Mouse (Mus musculus) C2C12 (cell line): ENCODE data around the gene Cep41.

Experiments used
- CEBPB ChIP-seq: IDR thresholded peaks from one replicate; pipeline ENCODE4 v1.6.1; 2011; ENCODE audit warnings: low read depth, mild to moderate bottlenecking, control low read depth, moderate library complexity
- CTCF ChIP-seq: IDR thresholded peaks from one replicate; pipeline ENCODE4 v1.5.1; 2011; ENCODE audit not compliant: control insufficient read depth, insufficient read depth, insufficient read length
- FOSL1 ChIP-seq: IDR thresholded peaks from one replicate; pipeline ENCODE4 v1.8.0; 2011; ENCODE audit warnings: mild to moderate bottlenecking, low read length; ENCODE audit not compliant: poor library complexity, insufficient read depth, severe bottlenecking
- MAX ChIP-seq: IDR thresholded peaks from one replicate; pipeline ENCODE4 v1.6.1; 2011; ENCODE audit warnings: mild to moderate bottlenecking, control low read depth
- MYOD1 ChIP-seq: IDR thresholded peaks from one replicate; pipeline ENCODE4 v1.6.1; 2011; ENCODE audit warnings: low read depth; ENCODE audit not compliant: control insufficient read depth, insufficient read length
- USF1 ChIP-seq: IDR thresholded peaks from one replicate; pipeline ENCODE4 v1.6.1; 2011; ENCODE audit warnings: low read depth, mild to moderate bottlenecking, control low read depth, moderate library complexity

- TF ChIP-seq FOSL1, result no peak
- TF ChIP-seq MAX, result no peak
- TF ChIP-seq CTCF, result no peak
- TF ChIP-seq CEBPB, result no peak
- TF ChIP-seq MYOD1, result no peak
- no peak for TF ChIP-seq USF1
Observed at GRCm38 (mm10) chr6:30697464-30697863, 3.9 kb upstream of the Cep41 start.
